ENCODE assay signal across 10 mouse cellular contexts in the genomic region with DNA sequence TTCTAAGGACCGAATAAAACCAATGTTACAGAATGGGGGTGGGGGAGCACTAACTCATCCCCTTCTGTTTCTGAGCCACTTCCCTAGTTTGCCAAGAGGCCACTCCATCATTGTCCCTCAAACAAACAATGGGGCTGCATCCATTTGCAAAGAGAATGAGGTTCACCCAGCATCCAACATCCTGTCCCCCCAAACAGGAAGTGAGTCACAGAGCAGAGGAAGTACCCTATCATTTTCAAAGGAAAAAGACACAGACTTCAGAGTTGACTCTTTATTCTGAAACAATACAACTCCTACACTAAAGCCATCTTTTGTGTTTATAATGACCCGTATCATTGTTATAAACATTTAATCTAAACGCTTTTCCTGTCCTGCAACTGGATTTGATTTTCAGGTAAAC.
A peak's percentile ranks its signal among the peaks of the same experiment; 100 is the strongest.
DNase-seq lines count a peak whose midpoint lies in the region; ATAC-seq lines count a peak whose summit lies in the region.
"Had no signal": no experiment of that assay in that cellular context is flagged by ENCODE, and none has a peak within 500 bp of the region (broad histone marks: within the 10 kb centered on the region; RNA-seq: fewer than 3 reads in every experiment).

No protein-coding gene starts in this region.

- H3K4me1 ChIP-seq in midbrain, embryonic 11.5 days (ENCODE audit: control insufficient read depth, insufficient read depth, low read length) = peaks cover 36% of the 10 kb centered on the region

- WGBS in midbrain, embryonic 11.5 days = 84% methylated on average over 3 of the region's 3 CpGs

- peak; percentile 11 for DNase-seq in adrenal gland, adult 8-10 months
- DNase-seq in adrenal gland, postnatal 25 days = no peak
- peak; percentile 53 for DNase-seq in thymus, postnatal 0 days (ENCODE audit: low spot score)
- DNase-seq in thymus, postnatal 25 days = no peak
- peak; percentile 60 for DNase-seq in kidney, postnatal 14 days
- DNase-seq in midbrain, embryonic 11.5 days (ENCODE audit: low spot score, missing footprints) = no peak
- no peak for DNase-seq in ovary, postnatal 36 days (ENCODE audit: low spot score)
- DNase-seq: gastrocnemius, postnatal 10 days; liver, postnatal 0 days had no signal

- H3K27me3 ChIP-seq in midbrain, embryonic 11.5 days (ENCODE audit: control insufficient read depth, insufficient read depth, low read length) = no peaks in the 10 kb centered on the region

- no peak overlapping the region for H3K4me3 ChIP-seq in midbrain, embryonic 11.5 days (ENCODE audit: low read depth, low read length)

- no peak overlapping the region for H3K9ac ChIP-seq in midbrain, embryonic 11.5 days (ENCODE audit: low read length)
- H3K9ac ChIP-seq: liver, postnatal 0 days had no signal

- no peak overlapping the region for H3K4me2 ChIP-seq in midbrain, embryonic 11.5 days

- H3K9me3 ChIP-seq in midbrain, embryonic 11.5 days (ENCODE audit: control insufficient read depth, low read length) = no peaks in the 10 kb centered on the region

- 0 out of 2 replicates have a peak, but pooled peaks have one; percentile 26 for ATAC-seq in neutrophil, adult 5-6 weeks (ENCODE audit: extremely low read depth, insufficient number of reproducible peaks, low FRiP score, poor library complexity, severe bottlenecking)
- no peak for ATAC-seq in midbrain, embryonic 11.5 days (ENCODE audit: low FRiP score)
- ATAC-seq: liver, postnatal 0 days had no signal

- no peaks in the 10 kb centered on the region for H3K36me3 ChIP-seq in midbrain, embryonic 11.5 days (ENCODE audit: control insufficient read depth, insufficient read depth, low read length)

- H3K27ac ChIP-seq in midbrain, embryonic 11.5 days (ENCODE audit: low read depth, low read length) = no peak overlapping the region

Comparison
In these comparisons a context has a peak if more than half of its experiments do, and no peak if none do; other contexts are left out.
1. DNase-seq: peak in adrenal gland, adult 8-10 months (single experiment), thymus, postnatal 0 days (single experiment) and kidney, postnatal 14 days (single experiment); none in adrenal gland, postnatal 25 days (single experiment), thymus, postnatal 25 days (single experiment), midbrain, embryonic 11.5 days (single experiment) and ovary, postnatal 36 days (single experiment).